Mouse (Mus musculus) stomach, embryonic 16.5 days (tissue): ENCODE measurements around the gene Lurap1l. TPM values are rescaled to one million over a fixed set of nuclear protein-coding genes. Genes with fewer than 3 reads are reported as not detected.
A peak's percentile ranks its signal among the peaks of the same experiment; 100 is the strongest.

Source experiments
- ATAC-seq: fragments of 200-750 bp; cut with Nextera tagmentation; 2 replicates; pipeline ENCODE4 v1.8.0; 2017; ENCODE audit warnings: moderate number of reproducible peaks, moderate TSS enrichment; ENCODE audit not compliant: insufficient read depth, low FRiP score
- H3K27ac ChIP-seq: fragments of 300-500 bp; sonication (generic); 2 replicates; pipeline ENCODE4 v1.5.1; 2014; ENCODE audit warnings: low read length
- H3K27me3 ChIP-seq: fragments of 300-500 bp; sonication (generic); 2 replicates; pipeline ENCODE4 v1.6.1; 2014; ENCODE audit warnings: low read length, control low read depth, mixed read lengths; ENCODE audit not compliant: control insufficient read depth, insufficient read depth
- H3K36me3 ChIP-seq: fragments of 300-500 bp; sonication (generic); 2 replicates; pipeline ENCODE4 v1.6.1; 2014; ENCODE audit warnings: low read length; ENCODE audit not compliant: control insufficient read depth, insufficient read depth
- H3K4me1 ChIP-seq: fragments of 300-500 bp; sonication (generic); 2 replicates; pipeline ENCODE4 v1.6.1; 2014; ENCODE audit warnings: low read length, control low read depth, mixed read lengths; ENCODE audit not compliant: control insufficient read depth, insufficient read depth
- H3K4me2 ChIP-seq: fragments of 300-500 bp; sonication (generic); 2 replicates; pipeline ENCODE4 v1.6.1; 2014; ENCODE audit warnings: low read depth, low read length, mixed read lengths
- H3K4me3 ChIP-seq: fragments of 300-500 bp; sonication (generic); replicated peaks from 2 replicates; pipeline ENCODE4 v1.5.1; 2014; ENCODE audit warnings: mild to moderate bottlenecking, low read length
- H3K9ac ChIP-seq: fragments of 300-500 bp; sonication (generic); 2 replicates; pipeline ENCODE4 v1.6.1; 2014; ENCODE audit warnings: low read length
- H3K9me3 ChIP-seq: fragments of 300-500 bp; sonication (generic); replicated peaks from 2 replicates; pipeline ENCODE4 v1.6.1; 2016; ENCODE audit warnings: low read length, control low read depth; ENCODE audit not compliant: control insufficient read depth
- WGBS: fragments of 180-500 bp; shearing (Covaris S2); extraction: QIAGEN DNeasy Blood & Tissue Kit; methylation state at CpG from one replicate; pipeline ENCODE4 v1.1.7; 2014; 5-methylcytosine and 5-hydroxymethylcytosine counted together
- polyA plus RNA-seq: library from polyadenylated mRNA; unstranded; fragments of >200 nt; fragmentation: Nextera tagmentation; extraction: Ambion mirVana; gene quantifications from 2 replicates; pipeline ENCODE4 v1.2.1, GENCODE M21; 2015

The Lurap1l gene
- polyA plus RNA-seq, 1 experiment from 2014 or later = 27.1 TPM

GRCm38 (mm10) chr4:80922654-80923053 is 12.2 kb downstream of the Lurap1l start:
- Histone ChIP-seq H3K9me3 (no peaks in the 10 kb centered on the region), H3K36me3 (no peaks in the 10 kb centered on the region), H3K4me2 (no peak overlapping the region), H3K4me1 (peaks cover 9% of the 10 kb centered on the region; the same call in 1 of the 2 replicates), H3K9ac (no peak overlapping the region), H3K27me3 (no peaks in the 10 kb centered on the region), H3K27ac (no peak overlapping the region), H3K4me3 (no peak overlapping the region)
- 80% methylated on average over 2 of the region's 2 CpGs for WGBS
- ATAC-seq = no peak

DNA sequence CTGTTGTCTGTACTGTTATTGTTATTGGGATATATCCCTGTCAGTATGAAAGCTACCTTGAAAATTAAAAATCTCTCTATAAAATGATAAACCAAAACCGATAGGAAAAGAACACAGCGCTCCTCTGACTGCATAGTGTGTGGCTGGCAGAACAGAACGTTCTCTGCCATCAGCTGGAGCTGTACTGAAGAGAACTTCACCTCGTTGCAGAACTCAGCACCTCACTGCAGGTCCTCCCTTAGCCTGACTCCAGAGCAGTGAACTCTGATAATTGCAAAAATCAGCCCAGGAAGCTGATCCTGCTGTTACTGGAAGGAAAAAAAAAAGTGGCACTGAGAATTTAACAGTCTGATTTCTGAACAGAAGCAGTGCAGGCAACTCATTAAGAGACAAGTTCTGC is 14.4 kb downstream of the Lurap1l start:
- no peaks in the 10 kb centered on the region for H3K27me3 ChIP-seq
- H3K27ac ChIP-seq = no peak overlapping the region
- WGBS = 65% methylated on average over 4 of the region's 4 CpGs
- ATAC-seq = no peak
- H3K9me3 ChIP-seq = no peaks in the 10 kb centered on the region
- no peak overlapping the region for H3K4me2 ChIP-seq
- no peaks in the 10 kb centered on the region for H3K36me3 ChIP-seq
- peaks cover 6% of the 10 kb centered on the region; the same call in 1 of the 2 replicates for H3K4me1 ChIP-seq
- no peak overlapping the region for H3K9ac ChIP-seq
- H3K4me3 ChIP-seq = no peak overlapping the region

- no peak overlapping the region for H3K9ac ChIP-seq
- no peak for ATAC-seq
- H3K27ac ChIP-seq = no peak overlapping the region
- no peaks in the 10 kb centered on the region for H3K36me3 ChIP-seq
- H3K4me2 ChIP-seq = no peak overlapping the region
- H3K4me1 ChIP-seq = peaks cover 6% of the 10 kb centered on the region; the same call in 1 of the 2 replicates
- no peaks in the 10 kb centered on the region for H3K9me3 ChIP-seq
- H3K4me3 ChIP-seq = no peak overlapping the region
- WGBS = 87% methylated on average over 6 of the region's 6 CpGs
- no peaks in the 10 kb centered on the region for H3K27me3 ChIP-seq
Observed at GRCm38 (mm10) chr4:80925752-80926519, 15.5 kb downstream of the Lurap1l start.

GRCm38 (mm10) chr4:80934749-80935148 is 24.3 kb downstream of the Lurap1l start:
- Histone ChIP-seq H3K27ac (no peak overlapping the region), H3K4me1 (no peaks in the 10 kb centered on the region), H3K36me3 (no peaks in the 10 kb centered on the region), H3K9ac (no peak overlapping the region), H3K4me2 (no peak overlapping the region), H3K9me3 (no peaks in the 10 kb centered on the region), H3K4me3 (no peak overlapping the region), H3K27me3 (no peaks in the 10 kb centered on the region)
- ATAC-seq = no peak
- WGBS = 82% methylated on average over 3 of the region's 3 CpGs

DNA sequence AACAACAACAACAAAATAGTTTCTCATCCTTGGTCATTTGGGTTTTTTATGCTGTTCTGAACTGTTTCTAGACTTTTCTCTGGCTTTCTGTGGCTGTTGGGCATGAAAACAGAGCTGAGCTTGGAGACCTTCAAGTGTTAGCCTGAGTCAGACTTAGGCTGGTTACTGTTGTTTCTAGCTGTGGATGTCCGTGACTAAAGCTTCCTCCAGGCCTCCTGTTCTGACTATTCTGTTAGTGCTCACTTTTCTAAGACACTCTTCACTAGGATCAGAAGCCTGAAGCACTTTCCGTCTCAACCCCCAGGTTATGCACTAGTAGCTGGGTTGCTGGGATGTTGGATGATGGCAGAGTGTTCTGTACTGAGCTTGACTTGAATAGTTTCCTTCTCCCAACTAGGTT is 28.7 kb downstream of the Lurap1l start:
- no peak overlapping the region for H3K4me2 ChIP-seq
- no peaks in the 10 kb centered on the region for H3K9me3 ChIP-seq
- no peak overlapping the region for H3K27ac ChIP-seq
- no peaks in the 10 kb centered on the region for H3K36me3 ChIP-seq
- ATAC-seq = no peak
- no peak overlapping the region for H3K9ac ChIP-seq
- H3K4me1 ChIP-seq = no peaks in the 10 kb centered on the region
- no peaks in the 10 kb centered on the region for H3K27me3 ChIP-seq
- WGBS = 76% methylated on average over 2 of the region's 2 CpGs
- H3K4me3 ChIP-seq = no peak overlapping the region

- H3K4me1 ChIP-seq = no peaks in the 10 kb centered on the region
- no peak overlapping the region for H3K9ac ChIP-seq
- WGBS = 78% methylated on average over 4 of the region's 4 CpGs
Observed at GRCm38 (mm10) chr4:80940946-80941345, 30.5 kb downstream of the Lurap1l start.

DNA sequence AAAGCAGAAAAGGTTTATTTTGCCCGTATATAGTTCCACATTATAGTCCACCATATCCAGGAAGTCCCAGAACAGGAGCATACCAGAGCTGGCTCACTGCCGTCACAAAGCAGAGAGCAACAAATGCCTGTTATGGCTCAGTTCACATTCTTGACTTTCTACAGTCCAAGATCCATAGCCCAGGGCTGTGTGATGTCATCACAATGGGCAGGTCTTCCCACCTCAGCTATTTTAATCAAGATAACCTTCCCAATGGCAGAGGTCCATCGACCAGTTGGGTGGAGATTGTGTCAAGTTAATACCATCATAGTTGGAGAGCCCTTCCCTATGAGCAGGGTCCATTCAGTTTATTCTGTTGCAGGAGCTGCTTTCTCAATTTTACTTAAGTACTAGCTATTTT is 31.5 kb downstream of the Lurap1l start:
- no peak for ATAC-seq
- no peaks in the 10 kb centered on the region for H3K36me3 ChIP-seq
- no peaks in the 10 kb centered on the region for H3K4me1 ChIP-seq
- H3K27me3 ChIP-seq = no peaks in the 10 kb centered on the region
- H3K4me3 ChIP-seq = no peak overlapping the region
- no peak overlapping the region for H3K4me2 ChIP-seq
- H3K27ac ChIP-seq = no peak overlapping the region
- 70% methylated on average over 3 of the region's 3 CpGs for WGBS
- H3K9ac ChIP-seq = no peak overlapping the region
- H3K9me3 ChIP-seq = no peaks in the 10 kb centered on the region

More at GRCm38 (mm10) chr4:80940946-80941345, 30.5 kb downstream of the Lurap1l start:
- no peaks in the 10 kb centered on the region for H3K9me3 ChIP-seq
- H3K27me3 ChIP-seq = no peaks in the 10 kb centered on the region
- H3K4me2 ChIP-seq = no peak overlapping the region
- H3K4me3 ChIP-seq = no peak overlapping the region
- no peak for ATAC-seq
- H3K27ac ChIP-seq = no peak overlapping the region
- H3K36me3 ChIP-seq = no peaks in the 10 kb centered on the region

GRCm38 (mm10) chr4:80944605-80945004 is 34.2 kb downstream of the Lurap1l start:
- Histone ChIP-seq H3K9me3 (no peaks in the 10 kb centered on the region), H3K27ac (no peak overlapping the region), H3K4me3 (no peak overlapping the region), H3K4me1 (no peaks in the 10 kb centered on the region; the same call in 1 of the 2 replicates), H3K4me2 (no peak overlapping the region), H3K27me3 (no peaks in the 10 kb centered on the region), H3K9ac (no peak overlapping the region), H3K36me3 (no peaks in the 10 kb centered on the region)
- ATAC-seq = no peak

DNA sequence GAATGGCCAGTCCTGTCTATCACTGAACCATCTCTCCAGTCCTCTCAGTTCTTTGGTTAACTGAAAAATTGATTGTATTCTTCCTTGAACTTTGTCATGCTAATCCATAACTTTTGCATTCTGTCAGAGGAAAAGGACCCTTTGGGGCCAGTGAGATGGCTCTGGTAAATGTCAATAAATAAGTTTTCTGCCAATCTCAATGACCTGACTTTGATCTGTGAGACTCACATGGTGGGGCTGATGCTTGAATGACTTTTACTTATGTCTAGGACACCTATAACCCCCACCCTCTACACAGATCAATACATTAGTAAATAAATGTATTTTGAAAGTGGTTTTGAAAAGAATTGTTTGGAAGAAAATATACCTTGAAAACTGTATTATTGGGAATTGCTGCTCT is 38.7 kb downstream of the Lurap1l start:
- H3K4me1 ChIP-seq = no peaks in the 10 kb centered on the region; the same call in 1 of the 2 replicates
- H3K9ac ChIP-seq = no peak overlapping the region
- H3K4me3 ChIP-seq = no peak overlapping the region
- no peaks in the 10 kb centered on the region for H3K27me3 ChIP-seq
- H3K4me2 ChIP-seq = no peak overlapping the region
- peaks cover 3% of the 10 kb centered on the region; the same call in 1 of the 2 replicates for H3K36me3 ChIP-seq
- H3K9me3 ChIP-seq = no peaks in the 10 kb centered on the region
- H3K27ac ChIP-seq = peak overlapping the region; percentile 33; the same call in 1 of the 2 replicates
- no peak for ATAC-seq
